Mouse (Mus musculus): Measurements from ENCODE around the gene Heatr9. TPM values are rescaled to one million over a fixed set of nuclear protein-coding genes. Genes with fewer than 3 reads are reported as not detected.

Gene Heatr9
- polyA plus RNA-seq (2012; rRNA removed), result 0.03 TPM in 1 of 2 replicates, not detected in the other

DNA sequence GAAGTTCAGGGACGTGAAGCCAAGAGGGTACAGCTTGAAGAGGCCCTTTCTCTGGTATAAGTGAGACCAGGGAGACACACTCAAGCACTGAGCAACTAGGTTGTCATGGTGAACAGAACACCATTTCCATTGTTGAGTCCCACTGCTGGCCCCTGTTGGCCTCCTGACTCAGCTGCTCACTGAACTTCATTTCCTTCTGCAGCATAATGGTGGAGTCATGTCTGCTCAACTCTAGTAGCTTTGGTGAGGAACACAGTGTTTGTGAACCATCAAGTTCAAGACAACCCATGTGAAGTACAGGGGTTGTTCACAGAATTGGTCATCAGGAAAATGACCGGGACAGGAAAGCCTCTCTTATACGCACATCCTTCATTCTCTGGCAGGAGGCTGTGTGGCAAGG lies at the start of gene Heatr9:
Gene Heatr9, minus strand, starts transcription at position 101 of the 400 bp plus-strand sequence.
- no peak for DNase-seq

DNA sequence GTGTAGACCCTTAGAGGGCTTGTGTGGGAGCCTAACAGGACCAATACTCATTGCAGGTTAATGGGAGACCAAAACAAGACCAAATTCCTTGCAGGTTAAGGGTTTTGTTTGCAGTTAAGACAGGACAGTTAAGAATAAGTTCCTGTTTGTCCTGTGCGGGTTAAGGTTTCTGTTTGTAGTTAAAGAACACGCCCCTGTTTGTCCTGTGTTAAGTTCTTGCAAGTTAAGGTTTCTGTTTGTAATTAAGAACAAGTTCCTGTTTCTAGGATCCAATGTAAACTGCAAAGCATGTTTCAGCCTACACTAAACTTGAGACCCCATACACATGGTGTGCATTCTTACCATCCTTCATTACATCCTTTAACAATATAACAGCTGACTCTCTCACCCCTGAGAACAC lies 48.2 kb upstream of the Heatr9 start:
- DNase-seq, result no peak
- H3K27ac ChIP-seq (ENCODE audit: insufficient read depth, low read depth, low read length), result no peak overlapping the region

More for the DNA sequence above, at the start of gene Heatr9:
- TF ChIP-seq POLR2A (IDR thresholded peaks at IDR 0.05; ENCODE audit: low read depth, low read length), result no peak
- H3K4me3 ChIP-seq (ENCODE audit: insufficient read depth, low read depth, low read length), result no peak within 1 kb of the TSS
- 94% methylated on average over 3 of the region's 3 CpGs for WGBS
- no peak within 1 kb of the TSS for H3K27ac ChIP-seq (ENCODE audit: insufficient read depth, low read depth, low read length)
- H3K27me3 ChIP-seq (replicated peaks; ENCODE audit: control insufficient read depth, insufficient read depth, low read length), result no peaks in the 10 kb centered on the region
- H3K36me3 ChIP-seq (ENCODE audit: control insufficient read depth, insufficient read depth, low read length), result no peaks in the 10 kb centered on the region
- H3K4me1 ChIP-seq (ENCODE audit: control insufficient read depth, insufficient read depth, low read length), result no peaks in the 10 kb centered on the region

DNA sequence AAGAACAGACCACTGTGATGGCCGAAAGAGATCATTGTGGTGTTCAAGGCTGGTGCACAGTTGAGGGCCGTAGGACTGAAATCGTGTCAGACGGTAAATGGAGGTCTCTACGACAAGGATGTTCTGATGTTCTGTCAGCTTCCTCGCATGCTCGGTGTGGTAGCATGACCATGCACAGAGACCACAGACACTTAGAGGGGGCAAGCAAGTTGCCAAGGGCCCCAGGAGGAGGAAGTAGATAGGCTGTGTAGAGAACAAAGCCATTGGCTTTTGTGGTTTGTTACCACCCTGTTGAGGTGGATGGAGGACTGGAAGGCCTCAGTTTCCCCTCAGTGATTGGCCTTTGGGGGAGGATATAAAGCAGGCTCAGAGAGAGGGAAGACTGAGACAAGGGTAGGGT lies 47.3 kb upstream of the Heatr9 start:
- Histone ChIP-seq H3K27ac (ENCODE audit: insufficient read depth, low read depth, low read length) (no peak overlapping the region), H3K4me3 (ENCODE audit: insufficient read depth, low read depth, low read length) (no peak overlapping the region), H3K27me3 (replicated peaks; ENCODE audit: control insufficient read depth, insufficient read depth, low read length) (no peaks in the 10 kb centered on the region), H3K36me3 (ENCODE audit: control insufficient read depth, insufficient read depth, low read length) (no peaks in the 10 kb centered on the region), H3K4me1 (ENCODE audit: control insufficient read depth, insufficient read depth, low read length) (no peaks in the 10 kb centered on the region)
- 98% methylated on average over 7 of the region's 7 CpGs for WGBS
- DNase-seq, result no peak
- TF ChIP-seq POLR2A (IDR thresholded peaks at IDR 0.05; ENCODE audit: low read depth, low read length) (no peak), CTCF (conservative IDR thresholded peaks at IDR 0.05; ENCODE audit: insufficient read depth, insufficient read length, low read depth, low read length) (no peak)

More for the DNA sequence above, 48.2 kb upstream of the Heatr9 start:
- TF ChIP-seq POLR2A (IDR thresholded peaks at IDR 0.05; ENCODE audit: low read depth, low read length) (no peak), CTCF (conservative IDR thresholded peaks at IDR 0.05; ENCODE audit: insufficient read depth, insufficient read length, low read depth, low read length) (no peak)
- Histone ChIP-seq H3K4me1 (ENCODE audit: control insufficient read depth, insufficient read depth, low read length) (no peaks in the 10 kb centered on the region), H3K36me3 (ENCODE audit: control insufficient read depth, insufficient read depth, low read length) (no peaks in the 10 kb centered on the region), H3K27me3 (replicated peaks; ENCODE audit: control insufficient read depth, insufficient read depth, low read length) (no peaks in the 10 kb centered on the region), H3K4me3 (ENCODE audit: insufficient read depth, low read depth, low read length) (no peak overlapping the region)
- WGBS, result 71% methylated on average over 2 of the region's 2 CpGs

DNA sequence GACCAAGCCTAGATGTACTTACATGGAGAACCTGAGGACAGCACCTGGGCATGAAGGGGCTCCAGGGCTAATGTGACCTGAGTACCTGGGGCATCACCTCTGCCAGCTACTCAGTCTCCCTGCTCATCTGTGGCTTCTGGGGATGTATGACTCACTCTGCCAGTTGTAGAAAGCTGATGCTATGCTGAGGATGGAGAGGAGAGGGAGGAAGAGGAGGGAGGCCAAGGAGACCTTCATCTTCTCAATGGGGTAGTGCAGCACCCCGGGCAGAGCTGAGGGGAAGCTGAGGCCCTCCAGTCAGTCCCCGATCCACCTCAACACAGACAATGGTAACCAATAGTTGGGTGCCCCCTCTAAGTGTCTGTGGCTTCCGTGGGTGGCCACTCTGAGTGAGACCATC lies 46.8 kb upstream of the Heatr9 start:
- no peaks in the 10 kb centered on the region for H3K27me3 ChIP-seq (replicated peaks; ENCODE audit: control insufficient read depth, insufficient read depth, low read length)
- no peak for DNase-seq
- no peak overlapping the region for H3K4me3 ChIP-seq (ENCODE audit: insufficient read depth, low read depth, low read length)
- H3K4me1 ChIP-seq (ENCODE audit: control insufficient read depth, insufficient read depth, low read length), result no peaks in the 10 kb centered on the region
- WGBS, result 93% methylated on average over 3 of the region's 3 CpGs
- no peak overlapping the region for H3K27ac ChIP-seq (ENCODE audit: insufficient read depth, low read depth, low read length)
- H3K36me3 ChIP-seq (ENCODE audit: control insufficient read depth, insufficient read depth, low read length), result no peaks in the 10 kb centered on the region
- TF ChIP-seq POLR2A (IDR thresholded peaks at IDR 0.05; ENCODE audit: low read depth, low read length), result no peak
- TF ChIP-seq CTCF (conservative IDR thresholded peaks at IDR 0.05; ENCODE audit: insufficient read depth, insufficient read length, low read depth, low read length), result no peak

DNA sequence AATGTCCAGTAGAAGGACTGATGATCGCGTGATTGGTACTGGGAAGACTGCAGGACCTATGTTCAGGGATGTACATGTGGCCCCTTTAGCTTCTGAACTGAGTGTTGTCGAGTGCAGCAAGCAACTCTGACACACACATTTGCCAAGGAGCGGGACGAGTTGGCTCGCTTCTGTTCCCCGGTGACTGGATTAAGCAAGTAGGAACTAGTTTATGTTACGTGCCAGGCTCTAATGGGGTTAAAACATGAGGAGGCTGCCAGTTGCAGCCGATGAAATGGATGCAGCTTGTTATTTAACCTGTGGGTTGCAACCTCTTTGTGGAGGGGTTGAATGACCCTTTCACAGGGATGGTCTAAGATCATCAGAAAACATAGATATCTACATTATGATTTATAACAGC lies 46.1 kb upstream of the Heatr9 start:
- Histone ChIP-seq H3K36me3 (ENCODE audit: control insufficient read depth, insufficient read depth, low read length) (no peaks in the 10 kb centered on the region), H3K4me1 (ENCODE audit: control insufficient read depth, insufficient read depth, low read length) (no peaks in the 10 kb centered on the region), H3K27me3 (replicated peaks; ENCODE audit: control insufficient read depth, insufficient read depth, low read length) (no peaks in the 10 kb centered on the region), H3K4me3 (ENCODE audit: insufficient read depth, low read depth, low read length) (no peak overlapping the region), H3K27ac (ENCODE audit: insufficient read depth, low read depth, low read length) (no peak overlapping the region)
- WGBS, result 82% methylated on average over 9 of the region's 9 CpGs
- no peak for DNase-seq
- no peak for TF ChIP-seq CTCF (conservative IDR thresholded peaks at IDR 0.05; ENCODE audit: insufficient read depth, insufficient read length, low read depth, low read length)
- TF ChIP-seq POLR2A (IDR thresholded peaks at IDR 0.05; ENCODE audit: low read depth, low read length), result no peak

DNA sequence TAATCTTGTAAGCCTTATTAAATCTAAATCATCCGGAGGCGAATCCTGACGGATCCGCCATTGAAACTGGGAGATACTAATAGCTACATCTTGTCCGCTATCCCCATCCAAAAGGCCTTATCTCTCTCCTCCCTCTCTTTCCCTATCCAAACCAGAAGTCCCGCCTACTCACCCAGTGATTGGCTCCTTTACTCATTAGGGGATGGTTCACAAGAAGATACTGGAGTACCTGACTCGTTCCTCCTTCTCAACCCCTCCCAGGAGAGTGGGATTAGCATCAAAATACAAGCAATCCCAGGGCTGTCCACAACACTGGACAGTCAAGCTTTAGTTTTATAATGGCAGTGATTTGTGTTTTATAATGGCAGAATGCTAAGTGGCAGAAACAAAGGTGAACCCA lies 45.3 kb upstream of the Heatr9 start:
- H3K4me1 ChIP-seq (ENCODE audit: control insufficient read depth, insufficient read depth, low read length), result no peaks in the 10 kb centered on the region
- DNase-seq, result no peak
- no peak overlapping the region for H3K4me3 ChIP-seq (ENCODE audit: insufficient read depth, low read depth, low read length)
- no peaks in the 10 kb centered on the region for H3K27me3 ChIP-seq (replicated peaks; ENCODE audit: control insufficient read depth, insufficient read depth, low read length)
- WGBS, result 77% methylated on average over 7 of the region's 7 CpGs
- H3K36me3 ChIP-seq (ENCODE audit: control insufficient read depth, insufficient read depth, low read length), result no peaks in the 10 kb centered on the region
- H3K27ac ChIP-seq (ENCODE audit: insufficient read depth, low read depth, low read length), result no peak overlapping the region
- TF ChIP-seq POLR2A (IDR thresholded peaks at IDR 0.05; ENCODE audit: low read depth, low read length) (no peak), CTCF (conservative IDR thresholded peaks at IDR 0.05; ENCODE audit: insufficient read depth, insufficient read length, low read depth, low read length) (no peak)

DNA sequence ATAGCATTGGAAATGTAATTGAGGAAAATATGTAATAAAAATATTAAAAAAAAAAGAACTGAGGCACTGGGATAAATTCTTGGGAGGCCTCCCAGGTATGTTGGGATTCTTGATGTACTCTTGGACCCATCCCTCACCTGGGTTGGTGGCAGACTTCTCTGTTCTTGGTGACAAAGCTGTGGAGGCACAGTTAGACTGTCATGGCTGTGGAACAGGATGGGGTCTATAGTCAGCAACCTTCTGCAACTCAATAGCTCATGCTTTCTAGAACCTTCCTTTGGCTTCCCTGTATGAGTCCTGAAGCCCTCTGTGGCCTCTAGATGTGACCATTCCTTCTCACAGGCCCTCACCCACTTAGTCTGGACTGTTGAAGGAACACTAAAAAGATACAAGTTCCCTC lies 44.6 kb upstream of the Heatr9 start:
- Histone ChIP-seq H3K4me1 (ENCODE audit: control insufficient read depth, insufficient read depth, low read length) (no peaks in the 10 kb centered on the region), H3K27me3 (replicated peaks; ENCODE audit: control insufficient read depth, insufficient read depth, low read length) (no peaks in the 10 kb centered on the region), H3K27ac (ENCODE audit: insufficient read depth, low read depth, low read length) (no peak overlapping the region), H3K4me3 (ENCODE audit: insufficient read depth, low read depth, low read length) (no peak overlapping the region), H3K36me3 (ENCODE audit: control insufficient read depth, insufficient read depth, low read length) (no peaks in the 10 kb centered on the region)
- DNase-seq, result no peak
- TF ChIP-seq CTCF (conservative IDR thresholded peaks at IDR 0.05; ENCODE audit: insufficient read depth, insufficient read length, low read depth, low read length) (no peak), POLR2A (IDR thresholded peaks at IDR 0.05; ENCODE audit: low read depth, low read length) (no peak)

DNA sequence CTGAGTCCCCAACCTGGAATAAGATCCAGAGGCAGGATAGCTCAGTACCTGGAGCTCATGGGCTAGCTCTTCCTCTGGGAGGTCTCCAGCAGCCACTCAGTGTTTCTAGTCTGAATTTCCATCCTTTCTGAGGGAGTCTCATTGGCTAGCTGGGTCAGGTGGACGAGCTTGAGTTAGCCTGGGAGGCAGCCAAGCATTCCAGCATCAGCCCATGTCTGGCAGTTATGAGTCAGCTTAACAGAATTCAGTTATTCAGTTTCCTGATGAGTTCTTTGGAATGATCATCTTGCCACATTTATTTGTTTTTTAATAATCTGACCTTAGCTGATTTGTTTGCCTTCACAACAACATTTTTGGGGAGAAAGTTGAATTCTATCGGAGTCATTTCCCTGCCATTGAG lies 41.8 kb upstream of the Heatr9 start:
- no peaks in the 10 kb centered on the region for H3K36me3 ChIP-seq (ENCODE audit: control insufficient read depth, insufficient read depth, low read length)
- H3K4me3 ChIP-seq (ENCODE audit: insufficient read depth, low read depth, low read length), result no peak overlapping the region
- H3K27me3 ChIP-seq (replicated peaks; ENCODE audit: control insufficient read depth, insufficient read depth, low read length), result no peaks in the 10 kb centered on the region
- WGBS, result 39% methylated on average over 2 of the region's 2 CpGs
- H3K4me1 ChIP-seq (ENCODE audit: control insufficient read depth, insufficient read depth, low read length), result no peaks in the 10 kb centered on the region
- H3K27ac ChIP-seq (ENCODE audit: insufficient read depth, low read depth, low read length), result 0 out of 2 replicates have a peak overlapping the region, but pooled peaks have one; percentile 26
- peak; percentile 35 for DNase-seq
- TF ChIP-seq CTCF (conservative IDR thresholded peaks at IDR 0.05; ENCODE audit: insufficient read depth, insufficient read length, low read depth, low read length) (no peak), POLR2A (IDR thresholded peaks at IDR 0.05; ENCODE audit: low read depth, low read length) (no peak)
